Mouse (Mus musculus): ENCODE data around the gene Epha6. TPM values are rescaled to one million over a fixed set of nuclear protein-coding genes. Genes with fewer than 3 reads are reported as not detected.
A peak's percentile ranks its signal among the peaks of the same experiment; 100 is the strongest.

Epha6 gene
- polyA plus RNA-seq, 1 experiment, result 3.8 TPM

DNA sequence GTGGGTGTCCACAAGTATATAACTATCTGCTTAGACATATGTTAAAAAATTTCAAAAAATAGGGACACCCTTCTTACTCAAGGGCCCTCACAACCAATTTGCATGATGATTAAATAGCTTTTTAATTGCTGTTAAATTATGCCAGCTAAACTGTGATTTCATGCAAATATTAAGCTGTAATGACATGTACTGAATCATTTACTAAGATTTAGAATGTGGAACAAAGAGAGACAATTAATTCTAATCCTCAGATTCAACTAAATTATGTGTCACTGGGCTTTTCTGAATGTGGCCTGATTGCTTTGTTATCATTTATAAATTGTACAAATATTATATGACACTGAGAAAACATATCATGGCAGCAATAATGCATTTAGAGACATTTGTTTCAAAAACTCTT, 396.2 kb downstream of the Epha6 start:
- H3K4me3 ChIP-seq (replicated peaks; ENCODE audit: insufficient read depth, low read depth, low read length), result no peak overlapping the region
- TF ChIP-seq CTCF (IDR thresholded peaks at IDR 0.05; ENCODE audit: borderline replicate concordance, insufficient read depth, low read depth, low read length) (no peak), POLR2A (IDR thresholded peaks at IDR 0.05; ENCODE audit: borderline replicate concordance, insufficient read depth, low read length) (no peak)
- H3K4me1 ChIP-seq (ENCODE audit: control insufficient read depth, insufficient read depth, low read length), result no peaks in the 10 kb centered on the region
- H3K27me3 ChIP-seq (ENCODE audit: control insufficient read depth, insufficient read depth, low read length), result no peaks in the 10 kb centered on the region
- DNase-seq, result no peak
- H3K27ac ChIP-seq (ENCODE audit: insufficient read depth, low read length), result no peak overlapping the region

DNA sequence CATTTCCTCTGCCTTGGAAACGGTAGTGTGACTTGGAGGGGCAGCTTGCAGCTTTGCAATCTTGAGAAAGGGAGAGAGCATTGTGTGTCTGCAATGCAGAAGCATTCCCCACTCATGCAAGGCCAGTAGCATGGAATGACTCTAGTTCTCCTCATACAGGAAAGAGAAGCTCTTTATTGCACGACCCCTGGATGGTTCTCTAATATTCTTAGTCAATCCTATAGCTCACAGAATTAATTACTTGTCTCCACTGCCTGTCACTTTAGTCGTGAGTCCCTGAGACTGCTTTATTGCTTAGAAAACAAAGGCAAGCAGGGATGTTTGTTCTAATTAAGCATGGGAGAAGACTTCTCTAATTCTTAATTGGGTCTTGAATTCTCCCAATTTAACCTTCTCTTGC, 429.8 kb downstream of the Epha6 start:
- WGBS, result 28% methylated on average over 3 of the region's 3 CpGs
- H3K4me1 ChIP-seq (ENCODE audit: control insufficient read depth, insufficient read depth, low read length), result no peaks in the 10 kb centered on the region
- H3K27ac ChIP-seq (ENCODE audit: insufficient read depth, low read length), result no peak overlapping the region
- no peaks in the 10 kb centered on the region for H3K27me3 ChIP-seq (ENCODE audit: control insufficient read depth, insufficient read depth, low read length)
- no peak for TF ChIP-seq CTCF (IDR thresholded peaks at IDR 0.05; ENCODE audit: borderline replicate concordance, insufficient read depth, low read depth, low read length)
- TF ChIP-seq POLR2A (IDR thresholded peaks at IDR 0.05; ENCODE audit: borderline replicate concordance, insufficient read depth, low read length), result no peak
- no peak for DNase-seq
- no peak overlapping the region for H3K4me3 ChIP-seq (replicated peaks; ENCODE audit: insufficient read depth, low read depth, low read length)

DNA sequence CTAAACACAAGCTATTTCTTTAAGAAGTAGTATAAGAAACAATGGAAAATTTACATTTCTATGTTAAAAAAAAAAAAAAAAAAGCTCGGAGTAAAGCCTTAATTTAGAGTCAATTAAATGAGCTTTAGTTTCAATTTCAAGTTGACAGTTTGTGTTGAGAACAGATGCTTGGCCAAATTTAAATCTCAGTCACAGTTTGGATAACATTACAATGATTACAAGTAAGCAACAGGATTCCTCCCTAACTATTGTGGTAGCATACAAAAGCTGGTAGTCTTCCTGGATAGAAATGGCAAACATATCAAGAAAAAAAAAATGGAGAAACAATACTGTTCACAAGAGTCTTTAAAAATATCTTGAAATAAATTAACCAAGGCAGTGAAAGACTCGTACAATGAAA, 452.9 kb downstream of the Epha6 start:
- H3K4me3 ChIP-seq (replicated peaks; ENCODE audit: insufficient read depth, low read depth, low read length), result no peak overlapping the region
- TF ChIP-seq POLR2A (IDR thresholded peaks at IDR 0.05; ENCODE audit: borderline replicate concordance, insufficient read depth, low read length) (no peak), CTCF (IDR thresholded peaks at IDR 0.05; ENCODE audit: borderline replicate concordance, insufficient read depth, low read depth, low read length) (no peak)
- H3K27me3 ChIP-seq (ENCODE audit: control insufficient read depth, insufficient read depth, low read length), result no peaks in the 10 kb centered on the region
- DNase-seq, result no peak
- no peaks in the 10 kb centered on the region for H3K4me1 ChIP-seq (ENCODE audit: control insufficient read depth, insufficient read depth, low read length)
- 69% methylated on average over 2 of the region's 2 CpGs for WGBS
- no peak overlapping the region for H3K27ac ChIP-seq (ENCODE audit: insufficient read depth, low read length)

- no peak overlapping the region for H3K27ac ChIP-seq (ENCODE audit: insufficient read depth, low read length)
- H3K4me1 ChIP-seq (ENCODE audit: control insufficient read depth, insufficient read depth, low read length), result no peaks in the 10 kb centered on the region
- TF ChIP-seq CTCF (IDR thresholded peaks at IDR 0.05; ENCODE audit: borderline replicate concordance, insufficient read depth, low read depth, low read length) (no peak), POLR2A (IDR thresholded peaks at IDR 0.05; ENCODE audit: borderline replicate concordance, insufficient read depth, low read length) (no peak)
- WGBS, result 31% methylated on average over 3 of the region's 3 CpGs
- no peak for DNase-seq
- no peak overlapping the region for H3K4me3 ChIP-seq (replicated peaks; ENCODE audit: insufficient read depth, low read depth, low read length)
- no peaks in the 10 kb centered on the region for H3K27me3 ChIP-seq (ENCODE audit: control insufficient read depth, insufficient read depth, low read length)
Observed at GRCm38 (mm10) chr16:60144370-60144769, 461.0 kb downstream of the Epha6 start.

GRCm38 (mm10) chr16:60121435-60121834, 483.9 kb downstream of the Epha6 start:
- no peak for DNase-seq
- H3K4me3 ChIP-seq (replicated peaks; ENCODE audit: insufficient read depth, low read depth, low read length), result no peak overlapping the region
- no peak for TF ChIP-seq POLR2A (IDR thresholded peaks at IDR 0.05; ENCODE audit: borderline replicate concordance, insufficient read depth, low read length)
- TF ChIP-seq CTCF (IDR thresholded peaks at IDR 0.05; ENCODE audit: borderline replicate concordance, insufficient read depth, low read depth, low read length), result no peak
- WGBS, result 76% methylated on average over 3 of the region's 3 CpGs
- H3K4me1 ChIP-seq (ENCODE audit: control insufficient read depth, insufficient read depth, low read length), result no peaks in the 10 kb centered on the region
- H3K27ac ChIP-seq (ENCODE audit: insufficient read depth, low read length), result no peak overlapping the region
- H3K27me3 ChIP-seq (ENCODE audit: control insufficient read depth, insufficient read depth, low read length), result no peaks in the 10 kb centered on the region

- WGBS, result 7% methylated on average over 3 of the region's 3 CpGs
- no peak overlapping the region for H3K27ac ChIP-seq (ENCODE audit: insufficient read depth, low read length)
- no peaks in the 10 kb centered on the region for H3K27me3 ChIP-seq (ENCODE audit: control insufficient read depth, insufficient read depth, low read length)
- TF ChIP-seq CTCF (IDR thresholded peaks at IDR 0.05; ENCODE audit: borderline replicate concordance, insufficient read depth, low read depth, low read length) (no peak), POLR2A (IDR thresholded peaks at IDR 0.05; ENCODE audit: borderline replicate concordance, insufficient read depth, low read length) (no peak)
- no peaks in the 10 kb centered on the region; the same call in 1 of the 2 replicates for H3K4me1 ChIP-seq (ENCODE audit: control insufficient read depth, insufficient read depth, low read length)
- no peak overlapping the region for H3K4me3 ChIP-seq (replicated peaks; ENCODE audit: insufficient read depth, low read depth, low read length)
- peak; percentile 25 to 75 for DNase-seq
Observed at GRCm38 (mm10) chr16:60102210-60102609, 503.1 kb downstream of the Epha6 start.

GRCm38 (mm10) chr16:60095333-60095732, 510.0 kb downstream of the Epha6 start:
- H3K4me1 ChIP-seq (ENCODE audit: control insufficient read depth, insufficient read depth, low read length), result no peaks in the 10 kb centered on the region
- H3K27me3 ChIP-seq (ENCODE audit: control insufficient read depth, insufficient read depth, low read length), result no peaks in the 10 kb centered on the region; the same call in 1 of the 2 replicates
- 82% methylated on average over 1 of the region's 1 CpGs for WGBS
- no peak for DNase-seq
- H3K27ac ChIP-seq (ENCODE audit: insufficient read depth, low read length), result no peak overlapping the region
- no peak for TF ChIP-seq CTCF (IDR thresholded peaks at IDR 0.05; ENCODE audit: borderline replicate concordance, insufficient read depth, low read depth, low read length)
- no peak for TF ChIP-seq POLR2A (IDR thresholded peaks at IDR 0.05; ENCODE audit: borderline replicate concordance, insufficient read depth, low read length)
- H3K4me3 ChIP-seq (replicated peaks; ENCODE audit: insufficient read depth, low read depth, low read length), result no peak overlapping the region

- 25% methylated on average over 3 of the region's 3 CpGs for WGBS
- H3K4me1 ChIP-seq (ENCODE audit: control insufficient read depth, insufficient read depth, low read length), result no peaks in the 10 kb centered on the region
- TF ChIP-seq POLR2A (IDR thresholded peaks at IDR 0.05; ENCODE audit: borderline replicate concordance, insufficient read depth, low read length), result no peak
- no peak for TF ChIP-seq CTCF (IDR thresholded peaks at IDR 0.05; ENCODE audit: borderline replicate concordance, insufficient read depth, low read depth, low read length)
- no peaks in the 10 kb centered on the region; the same call in 1 of the 2 replicates for H3K27me3 ChIP-seq (ENCODE audit: control insufficient read depth, insufficient read depth, low read length)
- DNase-seq, result no peak
- H3K4me3 ChIP-seq (replicated peaks; ENCODE audit: insufficient read depth, low read depth, low read length), result no peak overlapping the region
- H3K27ac ChIP-seq (ENCODE audit: insufficient read depth, low read length), result no peak overlapping the region
Observed at GRCm38 (mm10) chr16:60086976-60087375, 518.4 kb downstream of the Epha6 start.
